Mouse (Mus musculus): ENCODE measurements at regions not wholly inside any gene's neighbourhood (a gene's known extent, or its start where the extent isn't known, plus 50 kb on each side); places are given as distances from the start of the nearest gene placed in this dataset.

GRCm38 (mm10) chr9:14076728-14077127, 198.1 kb upstream of the Sesn3 start:
- ATAC-seq (ENCODE audit: insufficient number of reproducible peaks, insufficient read depth, low FRiP score, low read depth): no peak

GRCm38 (mm10) chr9:14081138-14081537, 193.7 kb upstream of the Sesn3 start:
- WGBS: 43% methylated on average over 4 of the region's 4 CpGs
- H3K9me3 ChIP-seq (ENCODE audit: control insufficient read depth, low read depth, low read length): no peaks in the 10 kb centered on the region
- no peak for ATAC-seq (ENCODE audit: insufficient number of reproducible peaks, insufficient read depth, low FRiP score, low read depth)
- H3K4me1 ChIP-seq (ENCODE audit: control insufficient read depth, insufficient read depth, low read length): no peaks in the 10 kb centered on the region
- no peak overlapping the region for H3K9ac ChIP-seq (replicated peaks; ENCODE audit: low read depth, low read length)
- H3K36me3 ChIP-seq (ENCODE audit: control insufficient read depth, insufficient read depth, low read length): no peaks in the 10 kb centered on the region
- no peak overlapping the region for H3K27ac ChIP-seq (ENCODE audit: low read length)
- no peak overlapping the region for H3K4me2 ChIP-seq (replicated peaks; ENCODE audit: low read depth, low read length)
- no peak overlapping the region for H3K4me3 ChIP-seq (ENCODE audit: low read depth, low read length)
- no peaks in the 10 kb centered on the region for H3K27me3 ChIP-seq (ENCODE audit: control insufficient read depth, insufficient read depth, low read length)

More at GRCm38 (mm10) chr9:14076728-14077127, 198.1 kb upstream of the Sesn3 start:
- H3K27ac ChIP-seq (ENCODE audit: low read length): no peak overlapping the region
- no peak overlapping the region for H3K4me2 ChIP-seq (replicated peaks; ENCODE audit: low read depth, low read length)
- no peaks in the 10 kb centered on the region for H3K4me1 ChIP-seq (ENCODE audit: control insufficient read depth, insufficient read depth, low read length)
- no peaks in the 10 kb centered on the region for H3K36me3 ChIP-seq (ENCODE audit: control insufficient read depth, insufficient read depth, low read length)
- WGBS: 51% methylated on average over 5 of the region's 5 CpGs
- H3K9ac ChIP-seq (replicated peaks; ENCODE audit: low read depth, low read length): no peak overlapping the region
- no peaks in the 10 kb centered on the region for H3K27me3 ChIP-seq (ENCODE audit: control insufficient read depth, insufficient read depth, low read length)
- no peaks in the 10 kb centered on the region for H3K9me3 ChIP-seq (ENCODE audit: control insufficient read depth, low read depth, low read length)
- no peak overlapping the region for H3K4me3 ChIP-seq (ENCODE audit: low read depth, low read length)

GRCm38 (mm10) chr9:14086201-14086600, 188.7 kb upstream of the Sesn3 start:
- no peaks in the 10 kb centered on the region for H3K36me3 ChIP-seq (ENCODE audit: control insufficient read depth, insufficient read depth, low read length)
- H3K4me1 ChIP-seq (ENCODE audit: control insufficient read depth, insufficient read depth, low read length): no peaks in the 10 kb centered on the region
- H3K4me3 ChIP-seq (ENCODE audit: low read depth, low read length): no peak overlapping the region
- 34% methylated on average over 2 of the region's 2 CpGs for WGBS
- no peak for ATAC-seq (ENCODE audit: insufficient number of reproducible peaks, insufficient read depth, low FRiP score, low read depth)
- H3K9ac ChIP-seq (replicated peaks; ENCODE audit: low read depth, low read length): no peak overlapping the region
- no peaks in the 10 kb centered on the region for H3K27me3 ChIP-seq (ENCODE audit: control insufficient read depth, insufficient read depth, low read length)
- H3K9me3 ChIP-seq (ENCODE audit: control insufficient read depth, low read depth, low read length): no peaks in the 10 kb centered on the region
- no peak overlapping the region for H3K27ac ChIP-seq (ENCODE audit: low read length)
- H3K4me2 ChIP-seq (replicated peaks; ENCODE audit: low read depth, low read length): no peak overlapping the region

- no peaks in the 10 kb centered on the region for H3K4me1 ChIP-seq (ENCODE audit: control insufficient read depth, insufficient read depth, low read length)
- H3K4me2 ChIP-seq (replicated peaks; ENCODE audit: low read depth, low read length): no peak overlapping the region
Observed at GRCm38 (mm10) chr9:14086611-14087010, 188.3 kb upstream of the Sesn3 start.

GRCm38 (mm10) chr9:14087874-14088273, 187.0 kb upstream of the Sesn3 start:
- Histone ChIP-seq H3K27ac (ENCODE audit: low read length) (no peak overlapping the region), H3K9ac (replicated peaks; ENCODE audit: low read depth, low read length) (no peak overlapping the region), H3K27me3 (ENCODE audit: control insufficient read depth, insufficient read depth, low read length) (no peaks in the 10 kb centered on the region), H3K4me1 (ENCODE audit: control insufficient read depth, insufficient read depth, low read length) (no peaks in the 10 kb centered on the region), H3K4me2 (replicated peaks; ENCODE audit: low read depth, low read length) (no peak overlapping the region), H3K4me3 (ENCODE audit: low read depth, low read length) (no peak overlapping the region), H3K36me3 (ENCODE audit: control insufficient read depth, insufficient read depth, low read length) (no peaks in the 10 kb centered on the region), H3K9me3 (ENCODE audit: control insufficient read depth, low read depth, low read length) (no peaks in the 10 kb centered on the region)
- ATAC-seq (ENCODE audit: insufficient number of reproducible peaks, insufficient read depth, low FRiP score, low read depth): no peak
- 72% methylated on average over 4 of the region's 4 CpGs for WGBS

More at GRCm38 (mm10) chr9:14086611-14087010, 188.3 kb upstream of the Sesn3 start:
- Histone ChIP-seq H3K9me3 (ENCODE audit: control insufficient read depth, low read depth, low read length) (no peaks in the 10 kb centered on the region), H3K9ac (replicated peaks; ENCODE audit: low read depth, low read length) (no peak overlapping the region), H3K27me3 (ENCODE audit: control insufficient read depth, insufficient read depth, low read length) (no peaks in the 10 kb centered on the region), H3K4me3 (ENCODE audit: low read depth, low read length) (no peak overlapping the region), H3K27ac (ENCODE audit: low read length) (no peak overlapping the region), H3K36me3 (ENCODE audit: control insufficient read depth, insufficient read depth, low read length) (no peaks in the 10 kb centered on the region)
- no peak for ATAC-seq (ENCODE audit: insufficient number of reproducible peaks, insufficient read depth, low FRiP score, low read depth)
- WGBS: 82% methylated on average over 3 of the region's 3 CpGs

GRCm38 (mm10) chr9:14089791-14090256, 185.0 kb upstream of the Sesn3 start:
- no peak overlapping the region for H3K4me2 ChIP-seq (replicated peaks; ENCODE audit: low read depth, low read length)
- peak; percentile 57; the same call in 1 of the 2 replicates for ATAC-seq (ENCODE audit: insufficient number of reproducible peaks, insufficient read depth, low FRiP score, low read depth)
- WGBS: 55% methylated on average over 8 of the region's 8 CpGs

GRCm38 (mm10) chr9:14090454-14090853, 184.4 kb upstream of the Sesn3 start:
- 90% methylated on average over 2 of the region's 2 CpGs for WGBS
- Histone ChIP-seq H3K27me3 (ENCODE audit: control insufficient read depth, insufficient read depth, low read length) (no peaks in the 10 kb centered on the region), H3K4me1 (ENCODE audit: control insufficient read depth, insufficient read depth, low read length) (no peaks in the 10 kb centered on the region), H3K9me3 (ENCODE audit: control insufficient read depth, low read depth, low read length) (no peaks in the 10 kb centered on the region), H3K36me3 (ENCODE audit: control insufficient read depth, insufficient read depth, low read length) (no peaks in the 10 kb centered on the region), H3K9ac (replicated peaks; ENCODE audit: low read depth, low read length) (no peak overlapping the region), H3K4me3 (ENCODE audit: low read depth, low read length) (no peak overlapping the region), H3K4me2 (replicated peaks; ENCODE audit: low read depth, low read length) (no peak overlapping the region), H3K27ac (ENCODE audit: low read length) (no peak overlapping the region)
- no peak for ATAC-seq (ENCODE audit: insufficient number of reproducible peaks, insufficient read depth, low FRiP score, low read depth)

More at GRCm38 (mm10) chr9:14089791-14090256, 185.0 kb upstream of the Sesn3 start:
- Histone ChIP-seq H3K9ac (replicated peaks; ENCODE audit: low read depth, low read length) (no peak overlapping the region), H3K36me3 (ENCODE audit: control insufficient read depth, insufficient read depth, low read length) (no peaks in the 10 kb centered on the region), H3K27me3 (ENCODE audit: control insufficient read depth, insufficient read depth, low read length) (no peaks in the 10 kb centered on the region), H3K27ac (ENCODE audit: low read length) (no peak overlapping the region), H3K4me1 (ENCODE audit: control insufficient read depth, insufficient read depth, low read length) (no peaks in the 10 kb centered on the region), H3K9me3 (ENCODE audit: control insufficient read depth, low read depth, low read length) (no peaks in the 10 kb centered on the region), H3K4me3 (ENCODE audit: low read depth, low read length) (no peak overlapping the region)

- Histone ChIP-seq H3K27ac (ENCODE audit: low read length) (no peak overlapping the region), H3K9ac (replicated peaks; ENCODE audit: low read depth, low read length) (no peak overlapping the region), H3K36me3 (ENCODE audit: control insufficient read depth, insufficient read depth, low read length) (no peaks in the 10 kb centered on the region), H3K9me3 (ENCODE audit: control insufficient read depth, low read depth, low read length) (no peaks in the 10 kb centered on the region), H3K4me1 (ENCODE audit: control insufficient read depth, insufficient read depth, low read length) (no peaks in the 10 kb centered on the region), H3K4me3 (ENCODE audit: low read depth, low read length) (no peak overlapping the region), H3K27me3 (ENCODE audit: control insufficient read depth, insufficient read depth, low read length) (no peaks in the 10 kb centered on the region), H3K4me2 (replicated peaks; ENCODE audit: low read depth, low read length) (no peak overlapping the region)
- no peak for ATAC-seq (ENCODE audit: insufficient number of reproducible peaks, insufficient read depth, low FRiP score, low read depth)
- WGBS: 71% methylated on average over 8 of the region's 8 CpGs
Observed at GRCm38 (mm10) chr9:14091099-14091930, 183.6 kb upstream of the Sesn3 start.
